Comparison of ENCODE assay signal across 27 mouse cellular contexts in the genomic region with DNA sequence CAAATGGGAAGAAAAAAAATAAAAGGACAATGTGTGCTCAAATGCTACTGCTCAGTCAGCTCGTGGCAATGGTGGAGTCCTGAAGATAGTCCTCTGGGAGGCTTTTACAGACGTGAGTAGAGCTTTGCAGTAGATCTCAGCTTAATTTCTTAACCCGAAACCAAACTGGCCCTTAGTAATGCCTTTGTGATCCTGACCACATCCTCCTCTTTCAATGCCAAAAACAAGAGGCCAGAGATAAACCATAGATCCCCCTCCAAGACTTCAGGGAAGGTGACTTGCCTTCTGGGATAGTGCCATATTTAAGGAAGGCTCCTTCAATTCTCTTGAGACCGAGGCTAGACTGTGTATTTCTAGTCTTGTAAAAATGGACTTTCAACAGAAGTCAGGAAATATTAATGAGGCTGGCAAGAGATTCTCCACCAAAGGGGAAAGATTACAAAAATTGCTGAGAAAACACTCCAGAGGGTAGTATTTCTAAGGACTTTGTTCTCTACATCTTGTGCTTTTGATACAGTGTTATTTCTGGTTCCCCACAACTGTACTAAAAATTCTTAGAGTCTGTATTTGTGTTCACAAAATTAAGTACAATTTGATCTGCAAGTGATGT.
DNase-seq lines count a peak whose midpoint lies in the region; ATAC-seq and TF ChIP-seq lines count a peak whose summit lies in the region.
"Had no signal": no experiment of that assay in that cellular context is flagged by ENCODE, and none has a peak within 500 bp of the region (broad histone marks: within the 10 kb centered on the region; RNA-seq: fewer than 3 reads in every experiment).

No protein-coding gene starts in this region.

- no peak for TF ChIP-seq POLR2A in thymus, adult 2 months (IDR thresholded peaks at IDR 0.05; ENCODE audit: control insufficient read depth, extremely low read depth, insufficient read depth, low read length, poor library complexity)

- peak; percentile 7 for DNase-seq in heart, adult 8-10 months (ENCODE audit: low spot score)
- no peak for DNase-seq in heart, postnatal 25 days (ENCODE audit: low spot score)
- DNase-seq in 3134 (ENCODE audit: extremely low read depth, insufficient read length, low spot score) (peak; percentile 59), NIH3T3 (ENCODE audit: low read depth) (peak; percentile 10)
- DNase-seq in fibroblast of lung, adult 2 months (ENCODE audit: low read depth): peak; percentile 26
- DNase-seq in thymus, adult 2 months: no peak
- no peak for DNase-seq in spleen, postnatal 14 days (ENCODE audit: low spot score in 2 of 2)
- no peak for DNase-seq in lung, postnatal 0 days (ENCODE audit: low spot score)
- DNase-seq: adrenal gland, adult 2 months; adrenal gland, postnatal 14 days; cerebellum, adult 11 months; cerebellum, adult 8-10 months; cerebellum, postnatal 14 days; gastrocnemius, postnatal 10 days; gastrocnemius, postnatal 36 days; heart, postnatal 14 days; kidney, adult 18-20 months had no signal

- H3K9ac ChIP-seq in lung, postnatal 0 days (replicated peaks; ENCODE audit: low read depth): no peak overlapping the region
- H3K9ac ChIP-seq: embryonic facial prominence, embryonic 12.5 days; embryonic facial prominence, embryonic 15.5 days; forebrain, embryonic 13.5 days; heart, embryonic 13.5 days; hindbrain, embryonic 12.5 days; hindbrain, embryonic 15.5 days had no signal

- TF ChIP-seq EP300 in lung, postnatal 0 days (IDR thresholded peaks at IDR 0.05): no peak

- no peak for TF ChIP-seq CTCF in thymus, adult 2 months (IDR thresholded peaks at IDR 0.05; ENCODE audit: borderline replicate concordance, control insufficient read depth, extremely low read depth, insufficient read depth, low read length, poor library complexity)
- no peak for TF ChIP-seq CTCF in lung, postnatal 0 days (IDR thresholded peaks at IDR 0.05)

- 63% methylated on average over 4 of the region's 4 CpGs for WGBS in thymus, adult 2 months
- 56% methylated on average over 4 of the region's 4 CpGs for WGBS in lung, postnatal 0 days

- H3K27me3 ChIP-seq in thymus, adult 2 months (ENCODE audit: control insufficient read depth, insufficient read depth, low read length): no peaks in the 10 kb centered on the region
- H3K27me3 ChIP-seq in lung, postnatal 0 days (replicated peaks; ENCODE audit: insufficient read depth, low read length): no peaks in the 10 kb centered on the region
- H3K27me3 ChIP-seq: embryonic facial prominence, embryonic 12.5 days; embryonic facial prominence, embryonic 15.5 days; forebrain, embryonic 13.5 days; heart, embryonic 13.5 days; hindbrain, embryonic 12.5 days; hindbrain, embryonic 15.5 days; Patski had no signal

- ATAC-seq in lung, postnatal 0 days: no peak
- ATAC-seq: forebrain, embryonic 13.5 days; forebrain, embryonic 16.5 days; Patski had no signal

- no peaks in the 10 kb centered on the region for H3K9me3 ChIP-seq in lung, postnatal 0 days (ENCODE audit: low read length)
- H3K9me3 ChIP-seq: embryonic facial prominence, embryonic 12.5 days; embryonic facial prominence, embryonic 15.5 days; forebrain, embryonic 10.5 days; forebrain, embryonic 13.5 days; heart, embryonic 13.5 days; hindbrain, embryonic 12.5 days; hindbrain, embryonic 15.5 days had no signal

- H3K4me1 ChIP-seq in thymus, adult 2 months (replicated peaks; ENCODE audit: control insufficient read depth, insufficient read depth, low read length): no peaks in the 10 kb centered on the region
- H3K4me1 ChIP-seq in lung, postnatal 0 days (ENCODE audit: insufficient read depth, low read depth, low read length): no peaks in the 10 kb centered on the region
- H3K4me1 ChIP-seq: embryonic facial prominence, embryonic 12.5 days; embryonic facial prominence, embryonic 15.5 days; forebrain, embryonic 10.5 days; forebrain, embryonic 13.5 days; heart, embryonic 13.5 days; hindbrain, embryonic 12.5 days; hindbrain, embryonic 15.5 days had no signal

- H3K4me3 ChIP-seq in thymus, adult 2 months (ENCODE audit: control insufficient read depth, insufficient read depth, low read length): no peak overlapping the region
- no peak overlapping the region for H3K4me3 ChIP-seq in lung, postnatal 0 days (ENCODE audit: low read depth, low read length)
- H3K4me3 ChIP-seq: embryonic facial prominence, embryonic 12.5 days; embryonic facial prominence, embryonic 15.5 days; erythroblast, embryonic 14.5 days; forebrain, embryonic 10.5 days; forebrain, embryonic 13.5 days; heart, embryonic 13.5 days; hindbrain, embryonic 12.5 days; hindbrain, embryonic 15.5 days had no signal

- intact Hi-C loops in heart, postnatal 25 days (cut with DNase I): no loop called here

- H3K4me2 ChIP-seq in lung, postnatal 0 days (replicated peaks; ENCODE audit: low read depth, low read length): no peak overlapping the region
- H3K4me2 ChIP-seq: embryonic facial prominence, embryonic 12.5 days; embryonic facial prominence, embryonic 15.5 days; forebrain, embryonic 13.5 days; heart, embryonic 13.5 days; hindbrain, embryonic 12.5 days; hindbrain, embryonic 15.5 days had no signal

- H3K36me3 ChIP-seq in thymus, adult 2 months (ENCODE audit: control insufficient read depth, insufficient read depth, low read length): no peaks in the 10 kb centered on the region
- no peaks in the 10 kb centered on the region for H3K36me3 ChIP-seq in lung, postnatal 0 days (ENCODE audit: insufficient read depth, low read length)
- H3K36me3 ChIP-seq: embryonic facial prominence, embryonic 12.5 days; embryonic facial prominence, embryonic 15.5 days; forebrain, embryonic 10.5 days; heart, embryonic 13.5 days; hindbrain, embryonic 12.5 days; hindbrain, embryonic 15.5 days had no signal

- no peak overlapping the region for H3K27ac ChIP-seq in thymus, adult 2 months (ENCODE audit: control insufficient read depth, insufficient read depth, low read length)
- H3K27ac ChIP-seq in lung, postnatal 0 days (ENCODE audit: low read length): no peak overlapping the region
- H3K27ac ChIP-seq: embryonic facial prominence, embryonic 12.5 days; embryonic facial prominence, embryonic 15.5 days; forebrain, embryonic 10.5 days; forebrain, embryonic 13.5 days; heart, embryonic 13.5 days; hindbrain, embryonic 12.5 days; hindbrain, embryonic 15.5 days had no signal

Comparison
In these comparisons a context has a peak if more than half of its experiments do, and no peak if none do; other contexts are left out.
1. DNase-seq: peak in heart, adult 8-10 months (single experiment), 3134 (single experiment), NIH3T3 (single experiment) and fibroblast of lung, adult 2 months (single experiment); none in heart, postnatal 25 days (single experiment), thymus, adult 2 months (single experiment), spleen, postnatal 14 days (0 of 2) and lung, postnatal 0 days (single experiment).